Comparison of ENCODE assay signal across 8 mouse cellular contexts in genomic region chr4:43039609-43040008, GRCm38 (mm10). TPM values are rescaled to one million over a fixed set of nuclear protein-coding genes. Genes with fewer than 3 reads are reported as not detected.
DNase-seq lines count a peak whose midpoint lies in the region; ATAC-seq and TF ChIP-seq lines count a peak whose summit lies in the region.

No protein-coding gene starts in this region.

- H3K4me3 ChIP-seq in layer of hippocampus, adult 2 months = peak overlapping the region; percentile 63
- H3K4me3 ChIP-seq in brown adipose tissue, adult 24 weeks (ENCODE audit: insufficient read depth, low read depth, low read length) = peak overlapping the region; percentile 68
- H3K4me3 ChIP-seq in hindbrain, embryonic 16.5 days (ENCODE audit: low read length) = peak overlapping the region; percentile 79
- peak overlapping the region; percentile 73 for H3K4me3 ChIP-seq in myocyte

- no peak; the same call in 1 of the 2 replicates for ATAC-seq in hindbrain, embryonic 16.5 days
- ATAC-seq in megakaryocyte-erythroid progenitor cell, adult 5-6 weeks (replicated peaks; ENCODE audit: low FRiP score, low TSS enrichment, poor library complexity, severe bottlenecking) = no peak
- ATAC-seq in megakaryocyte progenitor cell, adult 5-6 weeks (replicated peaks; ENCODE audit: poor library complexity) = no peak

- H3K9me3 ChIP-seq in hindbrain, embryonic 16.5 days (ENCODE audit: control insufficient read depth, low read length) = no peaks in the 10 kb centered on the region

- no peak for DNase-seq in layer of hippocampus, adult 2 months (ENCODE audit: low spot score in 2 of 2)
- DNase-seq in layer of hippocampus, postnatal 36 days = no peak
- no peak for DNase-seq in left cerebral cortex, adult 11 months (ENCODE audit: low spot score)

- H3K27ac ChIP-seq in layer of hippocampus, adult 2 months = peak overlapping the region; percentile 82
- peak overlapping the region; percentile 31 for H3K27ac ChIP-seq in brown adipose tissue, adult 24 weeks (replicated peaks; ENCODE audit: low read depth, low read length)
- peak overlapping the region; percentile 78 for H3K27ac ChIP-seq in hindbrain, embryonic 16.5 days (ENCODE audit: low read depth, low read length)

- H3K9ac ChIP-seq in hindbrain, embryonic 16.5 days (ENCODE audit: low read depth, low read length) = peak overlapping the region; percentile 83

- peaks cover 16% of the 10 kb centered on the region for H3K4me1 ChIP-seq in brown adipose tissue, adult 24 weeks (ENCODE audit: control insufficient read depth, insufficient read depth, insufficient read length, low read length)
- H3K4me1 ChIP-seq in hindbrain, embryonic 16.5 days (ENCODE audit: control insufficient read depth, insufficient read depth, low read depth, low read length) = peaks cover 38% of the 10 kb centered on the region

- H3K79me2 ChIP-seq in myocyte (ENCODE audit: control insufficient read depth, insufficient read depth) = peaks cover 7% of the 10 kb centered on the region

- 2% methylated on average over 11 of the region's 11 CpGs for WGBS in hindbrain, embryonic 16.5 days

- no peak for TF ChIP-seq POLR2A in myocyte (IDR thresholded peaks at IDR 0.05; ENCODE audit: insufficient read length, low read depth)

- H3ac ChIP-seq in myocyte (ENCODE audit: control insufficient read depth, insufficient read length) = peak overlapping the region; percentile 14

- peaks cover 15% of the 10 kb centered on the region for H3K36me3 ChIP-seq in hindbrain, embryonic 16.5 days (ENCODE audit: control insufficient read depth, insufficient read depth, low read length)
- peaks cover 4% of the 10 kb centered on the region for H3K36me3 ChIP-seq in myocyte (ENCODE audit: control insufficient read depth, insufficient read depth)

- peak overlapping the region; percentile 76 for H3K4me2 ChIP-seq in hindbrain, embryonic 16.5 days (ENCODE audit: low read length)
- H3K4me2 ChIP-seq in myocyte (ENCODE audit: low read depth) = peak overlapping the region; percentile 83

- TF ChIP-seq CTCF in layer of hippocampus, adult 2 months (conservative IDR thresholded peaks at IDR 0.05) = no peak

- H3K27me3 ChIP-seq in hindbrain, embryonic 16.5 days (replicated peaks; ENCODE audit: control insufficient read depth, insufficient read depth, low read length) = no peaks in the 10 kb centered on the region
- H3K27me3 ChIP-seq in myocyte (ENCODE audit: control insufficient read depth, insufficient read depth, insufficient read length) = no peaks in the 10 kb centered on the region

TF ChIP-seq in myocyte, 11 proteins besides CTCF, POLR2A, EP300 and RAD21:
- no peak for TF ChIP-seq USF1 (IDR thresholded peaks at IDR 0.05; ENCODE audit: low read depth)
- no peak for TF ChIP-seq REST (IDR thresholded peaks at IDR 0.05; ENCODE audit: insufficient read depth, insufficient read length)
- TF ChIP-seq TCF3 (IDR thresholded peaks at IDR 0.05; ENCODE audit: insufficient read length, low read depth) = no peak
- no peak for TF ChIP-seq MAX (IDR thresholded peaks at IDR 0.05; ENCODE audit: low read depth)
- TF ChIP-seq TCF12 (IDR thresholded peaks at IDR 0.05; ENCODE audit: insufficient read depth, poor library complexity, severe bottlenecking) = no peak
- TF ChIP-seq MYOG (IDR thresholded peaks at IDR 0.05; ENCODE audit: control insufficient read depth in 1 of 3, insufficient read depth in 1 of 3, insufficient read length in 2 of 3, low read depth in 2 of 3) = no peak
- no peak for TF ChIP-seq POLR2AphosphoS2 (IDR thresholded peaks at IDR 0.05; ENCODE audit: insufficient read length, low read depth)
- TF ChIP-seq SRF (IDR thresholded peaks at IDR 0.05; ENCODE audit: control insufficient read depth, insufficient read length, low read depth) = no peak
- TF ChIP-seq E2F4 (IDR thresholded peaks at IDR 0.05; ENCODE audit: insufficient read depth) = no peak

RNA-seq across cellular contexts. Expression of gene Fam214b, which starts 6.4 kb away (rescaled TPM):
- 10 to 100 TPM; 36.1 to 40.3 TPM for total RNA-seq in layer of hippocampus, adult 2 months (2021)
- total RNA-seq in layer of hippocampus, postnatal 36 days (2021) = 10 to 100 TPM; 39.2 to 39.8 TPM
- 10.0 and 21.9 TPM in 2 replicates for polyA plus RNA-seq in brown adipose tissue, adult 24 weeks (2012; ENCODE audit: insufficient read depth, insufficient read length, missing spikeins)
- polyA plus RNA-seq in hindbrain, embryonic 16.5 days (2015; fragmentation: Nextera tagmentation; extraction: Ambion mirVana) = 32.3 and 36.3 TPM in 2 replicates
- 35.3 TPM for polyA plus RNA-seq in myocyte (2012; fragmentation: generic; extraction: Trizol)
- total RNA-seq in megakaryocyte-erythroid progenitor cell, adult 5-6 weeks (2014; fragmentation: Nextera tagmentation) = 1.8 and 2.5 TPM in 2 replicates
- 1.0 TPM in 2 replicates for total RNA-seq in megakaryocyte-erythroid progenitor cell, adult 5-6 weeks (2017)
- total RNA-seq in megakaryocyte progenitor cell, adult 5-6 weeks (2015) = 1.3 and 2.0 TPM in 2 replicates
- 1.5 and 2.0 TPM in 2 replicates for total RNA-seq in megakaryocyte progenitor cell, adult 5-6 weeks (2017)

RNA-seq across cellular contexts. Expression of gene Stoml2, which starts 8.1 kb away (rescaled TPM):
- 100 to 1,000 TPM in 1 of 2 experiments, 10 to 100 TPM in 1; 97.3 to 108 TPM for total RNA-seq in layer of hippocampus, adult 2 months (2021)
- total RNA-seq in layer of hippocampus, postnatal 36 days (2021) = 100 to 1,000 TPM in 1 of 2 experiments, 10 to 100 TPM in 1; 93.4 to 102 TPM
- 158 and 191 TPM in 2 replicates for polyA plus RNA-seq in brown adipose tissue, adult 24 weeks (2012; ENCODE audit: insufficient read depth, insufficient read length, missing spikeins)
- polyA plus RNA-seq in hindbrain, embryonic 16.5 days (2015; fragmentation: Nextera tagmentation; extraction: Ambion mirVana) = 234 and 261 TPM in 2 replicates
- polyA plus RNA-seq in myocyte (2012; fragmentation: generic; extraction: Trizol) = 113 TPM
- 207 and 223 TPM in 2 replicates for total RNA-seq in megakaryocyte-erythroid progenitor cell, adult 5-6 weeks (2014; fragmentation: Nextera tagmentation)
- total RNA-seq in megakaryocyte-erythroid progenitor cell, adult 5-6 weeks (2017) = 190 and 198 TPM in 2 replicates
- 127 and 153 TPM in 2 replicates for total RNA-seq in megakaryocyte progenitor cell, adult 5-6 weeks (2015)
- 114 and 168 TPM in 2 replicates for total RNA-seq in megakaryocyte progenitor cell, adult 5-6 weeks (2017)

RNA-seq across cellular contexts. Expression of gene Pigo, which starts 14.0 kb away (rescaled TPM):
- total RNA-seq in layer of hippocampus, adult 2 months (2021) = 10 to 100 TPM; 28.0 to 30.0 TPM
- 10 to 100 TPM; 24.9 to 27.0 TPM for total RNA-seq in layer of hippocampus, postnatal 36 days (2021)
- polyA plus RNA-seq in brown adipose tissue, adult 24 weeks (2012; ENCODE audit: insufficient read depth, insufficient read length, missing spikeins) = 11.1 and 12.4 TPM in 2 replicates
- polyA plus RNA-seq in hindbrain, embryonic 16.5 days (2015; fragmentation: Nextera tagmentation; extraction: Ambion mirVana) = 28.5 and 30.8 TPM in 2 replicates
- polyA plus RNA-seq in myocyte (2012; fragmentation: generic; extraction: Trizol) = 8.0 TPM
- total RNA-seq in megakaryocyte-erythroid progenitor cell, adult 5-6 weeks (2014; fragmentation: Nextera tagmentation) = 14.7 and 20.3 TPM in 2 replicates
- total RNA-seq in megakaryocyte-erythroid progenitor cell, adult 5-6 weeks (2017) = 8.3 and 11.0 TPM in 2 replicates
- 8.6 and 13.2 TPM in 2 replicates for total RNA-seq in megakaryocyte progenitor cell, adult 5-6 weeks (2015)
- total RNA-seq in megakaryocyte progenitor cell, adult 5-6 weeks (2017) = 4.7 and 8.9 TPM in 2 replicates

RNA-seq across cellular contexts. Expression of gene Unc13b, which starts 19.1 kb away (rescaled TPM):
- total RNA-seq in layer of hippocampus, adult 2 months (2021) = 10 to 100 TPM; 41.7 to 45.7 TPM
- 10 to 100 TPM; 39.1 to 42.1 TPM for total RNA-seq in layer of hippocampus, postnatal 36 days (2021)
- 1.4 and 4.5 TPM in 2 replicates for polyA plus RNA-seq in brown adipose tissue, adult 24 weeks (2012; ENCODE audit: insufficient read depth, insufficient read length, missing spikeins)
- polyA plus RNA-seq in hindbrain, embryonic 16.5 days (2015; fragmentation: Nextera tagmentation; extraction: Ambion mirVana) = 13.0 and 16.5 TPM in 2 replicates
- 0.42 TPM for polyA plus RNA-seq in myocyte (2012; fragmentation: generic; extraction: Trizol)
- 2.5 and 2.9 TPM in 2 replicates for total RNA-seq in megakaryocyte-erythroid progenitor cell, adult 5-6 weeks (2014; fragmentation: Nextera tagmentation)
- 0.52 and 3.2 TPM in 2 replicates for total RNA-seq in megakaryocyte-erythroid progenitor cell, adult 5-6 weeks (2017)
- total RNA-seq in megakaryocyte progenitor cell, adult 5-6 weeks (2015) = 0.07 TPM in 1 of 2 replicates, not detected in the other
- total RNA-seq in megakaryocyte progenitor cell, adult 5-6 weeks (2017) = 0.37 and 0.96 TPM in 2 replicates

RNA-seq across cellular contexts. Expression of gene Fancg, which starts 29.3 kb away (rescaled TPM):
- total RNA-seq in layer of hippocampus, adult 2 months (2021) = 10 to 100 TPM; 10.4 to 12.9 TPM
- 1 to 10 TPM; 8.3 to 8.9 TPM for total RNA-seq in layer of hippocampus, postnatal 36 days (2021)
- 2.5 and 6.4 TPM in 2 replicates for polyA plus RNA-seq in brown adipose tissue, adult 24 weeks (2012; ENCODE audit: insufficient read depth, insufficient read length, missing spikeins)
- 22.7 and 25.8 TPM in 2 replicates for polyA plus RNA-seq in hindbrain, embryonic 16.5 days (2015; fragmentation: Nextera tagmentation; extraction: Ambion mirVana)
- polyA plus RNA-seq in myocyte (2012; fragmentation: generic; extraction: Trizol) = 2.6 TPM
- 24.2 and 35.5 TPM in 2 replicates for total RNA-seq in megakaryocyte-erythroid progenitor cell, adult 5-6 weeks (2014; fragmentation: Nextera tagmentation)
- total RNA-seq in megakaryocyte-erythroid progenitor cell, adult 5-6 weeks (2017) = 8.3 and 8.5 TPM in 2 replicates
- 18.3 and 19.3 TPM in 2 replicates for total RNA-seq in megakaryocyte progenitor cell, adult 5-6 weeks (2015)
- total RNA-seq in megakaryocyte progenitor cell, adult 5-6 weeks (2017) = 12.3 and 17.8 TPM in 2 replicates

Comparison
In these comparisons a context has a peak if more than half of its experiments do, and no peak if none do; other contexts are left out.
1. H3K27ac ChIP-seq: peak in every context shown above with its lines; median percentile 82 in layer of hippocampus, adult 2 months; 78 in hindbrain, embryonic 16.5 days; 31 in brown adipose tissue, adult 24 weeks.
2. RNA of gene Fam214b, which starts 6.4 kb away (total RNA-seq): 36.1 to 40.3 TPM in layer of hippocampus, adult 2 months and 39.2 to 39.8 TPM in layer of hippocampus, postnatal 36 days; 1.0 to 2.5 TPM in megakaryocyte-erythroid progenitor cell, adult 5-6 weeks and 1.3 to 2.0 TPM in megakaryocyte progenitor cell, adult 5-6 weeks; every median in the first group is over 10 times any median in the second.
3. Peak in every context shown above with its lines, with median percentiles within 50 percentile points of each other: H3K4me3 ChIP-seq.